In genomic region chr5:31581932-31582331, GRCm38 (mm10) we compare ENCODE assay signal across 23 mouse cellular contexts. TPM values are rescaled to one million over a fixed set of nuclear protein-coding genes. Genes with fewer than 3 reads are reported as not detected.
DNase-seq lines count a peak whose midpoint lies in the region; ATAC-seq lines count a peak whose summit lies in the region.
"Had no signal": no experiment of that assay in that cellular context is flagged by ENCODE, and none has a peak within 500 bp of the region (broad histone marks: within the 10 kb centered on the region; RNA-seq: fewer than 3 reads in every experiment).

No protein-coding gene starts in this region.

- H3K27me3 ChIP-seq in kidney, embryonic 16.5 days (ENCODE audit: insufficient read depth, low read length), result no peaks in the 10 kb centered on the region
- H3K27me3 ChIP-seq: heart, embryonic 12.5 days; liver, embryonic 15.5 days; midbrain, embryonic 15.5 days had no signal

- peak overlapping the region; percentile 97 for H3K27ac ChIP-seq in kidney, embryonic 16.5 days (ENCODE audit: low read length)
- H3K27ac ChIP-seq: hindbrain, postnatal 0 days; limb, embryonic 10.5 days; liver, embryonic 15.5 days; midbrain, embryonic 15.5 days had no signal

- H3K36me3 ChIP-seq in kidney, embryonic 16.5 days (ENCODE audit: insufficient read depth, low read length), result no peaks in the 10 kb centered on the region
- H3K36me3 ChIP-seq: heart, embryonic 12.5 days; limb, embryonic 10.5 days; liver, embryonic 15.5 days; midbrain, embryonic 15.5 days had no signal

- no peak for DNase-seq in kidney, adult 8-10 months
- peak; percentile 44 for DNase-seq in CD4-positive helper T cell, adult 2 months (ENCODE audit: low read depth, low spot score)
- DNase-seq in T-cell, adult 2 months (ENCODE audit: low spot score), result peak; percentile 44
- peak; percentile 59 for DNase-seq in naive thymus-derived CD4-positive, alpha-beta T cell, adult 2 months (ENCODE audit: low read depth)
- DNase-seq in lung, adult 18-20 months, result no peak
- DNase-seq in natural killer cell, adult 2 months (ENCODE audit: low spot score in 2 of 2), result no peak
- DNase-seq: adrenal gland, postnatal 10 days; cerebellum, adult 2 months; cerebellum, postnatal 36 days; heart, adult 18-20 months; heart, postnatal 10 days; kidney, adult 18-20 months; liver; lung, postnatal 4 days; right cerebral cortex, adult 18-20 months; right cerebral cortex, postnatal 4 days had no signal

- no peak overlapping the region for H3K4me2 ChIP-seq in kidney, embryonic 16.5 days (replicated peaks; ENCODE audit: low read depth, low read length)
- H3K4me2 ChIP-seq: heart, embryonic 12.5 days; liver, embryonic 15.5 days; midbrain, embryonic 15.5 days had no signal

- peaks cover 8% of the 10 kb centered on the region; the same call in 1 of the 2 replicates for H3K9me3 ChIP-seq in kidney, embryonic 16.5 days (ENCODE audit: low read length)
- H3K9me3 ChIP-seq: limb, embryonic 10.5 days; liver, embryonic 15.5 days; midbrain, embryonic 15.5 days had no signal

- no peak overlapping the region for H3K4me3 ChIP-seq in kidney, embryonic 16.5 days (ENCODE audit: low read length)
- H3K4me3 ChIP-seq: heart, embryonic 12.5 days; limb, embryonic 10.5 days; liver, embryonic 15.5 days; midbrain, embryonic 15.5 days had no signal

- no peak for ATAC-seq in kidney, embryonic 16.5 days (ENCODE audit: low FRiP score, low TSS enrichment)
- ATAC-seq: forebrain, embryonic 14.5 days; hindbrain, postnatal 0 days; midbrain, embryonic 15.5 days had no signal

- no peak overlapping the region for H3K9ac ChIP-seq in kidney, embryonic 16.5 days (replicated peaks; ENCODE audit: low read length)
- H3K9ac ChIP-seq: heart, embryonic 12.5 days; liver, embryonic 15.5 days; midbrain, embryonic 15.5 days had no signal

- WGBS in kidney, embryonic 16.5 days, result 64% methylated on average over 3 of the region's 3 CpGs

- H3K4me1 ChIP-seq in kidney, embryonic 16.5 days (ENCODE audit: insufficient read depth, low read length), result peaks cover 32% of the 10 kb centered on the region
- H3K4me1 ChIP-seq: heart, embryonic 12.5 days; liver, embryonic 15.5 days; midbrain, embryonic 15.5 days had no signal

RNA-seq across cellular contexts. Expression of gene Mrpl33, which starts 14.8 kb away (rescaled TPM):
- polyA plus RNA-seq in kidney, embryonic 16.5 days (2015; fragmentation: Nextera tagmentation; extraction: Ambion mirVana), result 237 and 260 TPM in 2 replicates

RNA-seq across cellular contexts. Expression of gene Supt7l, which starts 54.3 kb away (rescaled TPM):
- 26.1 and 32.7 TPM in 2 replicates for polyA plus RNA-seq in kidney, embryonic 16.5 days (2015; fragmentation: Nextera tagmentation; extraction: Ambion mirVana)

RNA-seq across cellular contexts. Expression of gene Slc4a1ap, which starts 55.1 kb away (rescaled TPM):
- polyA plus RNA-seq in kidney, embryonic 16.5 days (2015; fragmentation: Nextera tagmentation; extraction: Ambion mirVana), result 31.7 and 36.7 TPM in 2 replicates

Comparison
In these comparisons a context has a peak if more than half of its experiments do, and no peak if none do; other contexts are left out.
1. DNase-seq: peak in CD4-positive helper T cell, adult 2 months (single experiment), T-cell, adult 2 months (single experiment) and naive thymus-derived CD4-positive, alpha-beta T cell, adult 2 months (single experiment); none in kidney, adult 8-10 months (0 of 2), lung, adult 18-20 months (0 of 2) and natural killer cell, adult 2 months (0 of 2).